Mouse (Mus musculus) layer of hippocampus, adult 8-10 months (tissue): ENCODE data around the gene Vwa3b. TPM values are rescaled to one million over a fixed set of nuclear protein-coding genes. Genes with fewer than 3 reads are reported as not detected.

Experiments used
- DNase-seq, 2 experiments: peaks; one replicate each; pipeline ENCODE4 v3.0.0; 2022; ENCODE audit warnings: low spot score in 2 of 2
- total RNA-seq, 4 experiments: library from RNA; stranded (reverse); gene quantifications; 2 replicates each; pipeline ENCODE4 v1.2.4; 2022

Gene Vwa3b
- total RNA-seq, 4 experiments from 2014 or later: 14.7 to 18.5 (median 17.7) TPM

- DNase-seq: no peak
These were observed 34.5 kb downstream of the Vwa3b start for GRCm38 (mm10) chr1:37060856-37061255.

DNA sequence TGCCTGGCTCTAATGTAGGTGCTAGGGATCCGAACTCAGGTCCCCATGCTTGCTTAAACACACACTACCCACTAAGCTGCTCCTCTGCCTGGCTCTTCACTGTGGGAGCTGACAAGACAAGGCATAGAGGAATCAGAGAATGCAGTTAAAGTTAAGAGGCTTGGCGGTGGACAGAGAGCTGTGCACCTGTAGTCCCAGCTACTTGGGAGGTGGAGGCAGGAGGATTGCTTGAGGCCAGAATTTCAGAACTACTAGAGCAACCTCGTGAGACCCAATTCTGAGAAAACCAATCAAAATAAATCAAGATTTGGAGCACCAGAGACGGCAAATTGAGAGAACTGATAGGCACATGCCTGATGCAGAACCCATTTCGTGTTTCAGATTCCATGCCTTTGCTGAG lies 36.7 kb downstream of the Vwa3b start:
- no peak for DNase-seq

DNA sequence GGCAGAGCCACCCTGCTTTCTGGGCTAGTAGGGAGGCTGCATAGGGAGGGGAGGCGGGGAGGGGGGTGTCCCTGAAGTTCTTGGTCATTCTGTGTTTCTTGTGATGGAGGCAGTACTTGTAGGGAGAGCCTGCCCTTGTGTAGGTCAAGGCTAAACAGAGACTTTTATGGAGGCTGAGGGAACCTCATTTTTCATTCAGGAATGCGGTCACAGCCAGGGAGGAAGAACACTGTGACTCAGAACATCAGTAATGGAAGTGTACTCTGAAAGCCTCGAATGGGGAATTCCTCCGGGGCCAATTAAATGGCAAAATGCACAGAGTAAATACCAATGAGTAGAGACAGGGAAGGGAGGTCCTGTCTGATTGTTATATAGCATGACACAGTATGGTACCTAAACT lies 37.4 kb downstream of the Vwa3b start:
- DNase-seq: no peak

DNA sequence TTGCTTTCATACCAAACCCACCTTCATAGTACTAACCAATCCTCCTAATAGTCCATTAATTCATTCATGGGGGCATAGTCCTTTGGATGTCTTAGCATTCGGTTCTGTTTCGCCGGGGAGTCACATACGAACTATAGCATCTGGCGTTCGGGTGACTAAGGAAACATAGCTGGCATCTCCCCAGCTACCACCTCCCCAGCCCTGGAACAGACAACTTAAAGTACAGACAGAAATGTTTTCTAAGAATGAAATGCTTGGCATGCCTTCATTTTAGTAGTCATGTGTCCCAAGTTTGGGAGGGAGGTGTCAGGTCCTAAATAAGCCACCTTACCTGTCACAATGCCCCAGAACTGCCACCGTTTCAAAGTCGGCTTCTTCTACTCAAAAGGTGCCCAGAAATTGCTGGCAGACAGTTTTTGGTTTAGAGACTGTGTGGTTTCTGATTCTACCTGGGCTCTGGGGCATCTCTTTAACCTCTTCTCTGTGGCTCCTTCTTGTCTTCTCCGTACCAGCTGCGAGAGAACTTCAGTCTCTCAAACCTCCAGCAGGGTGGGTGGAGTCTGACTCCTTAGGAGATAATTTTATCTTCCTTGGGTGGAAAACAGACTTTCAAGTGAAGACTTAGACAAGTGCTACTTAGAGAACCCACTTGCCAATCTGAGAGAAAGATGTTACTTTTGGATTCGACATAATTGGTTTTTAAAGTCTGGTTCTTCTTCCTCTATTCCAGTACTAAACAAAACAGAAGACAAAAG lies 39.4 kb downstream of the Vwa3b start:
- DNase-seq: peak in 1 of 2 experiments; percentile 19

DNA sequence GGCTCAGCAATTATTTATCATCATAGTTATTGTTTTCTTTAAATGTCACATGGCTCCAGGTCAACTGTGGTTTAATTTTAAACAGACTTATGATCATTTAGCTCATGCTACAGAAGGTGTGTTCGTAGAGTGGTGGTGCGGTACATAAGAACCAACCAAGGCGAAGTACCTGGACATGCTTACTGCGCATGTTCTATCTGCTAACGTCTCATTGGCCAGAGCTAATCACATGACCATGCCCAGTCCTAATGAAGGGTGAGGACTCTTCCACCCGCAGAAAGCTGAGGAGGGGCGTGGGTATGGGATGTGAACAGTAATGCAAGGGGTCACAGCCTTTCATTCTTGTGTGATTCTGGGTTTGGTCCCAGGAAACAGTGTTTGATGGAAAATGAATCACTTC lies 49.4 kb downstream of the Vwa3b start:
- no peak for DNase-seq

DNA sequence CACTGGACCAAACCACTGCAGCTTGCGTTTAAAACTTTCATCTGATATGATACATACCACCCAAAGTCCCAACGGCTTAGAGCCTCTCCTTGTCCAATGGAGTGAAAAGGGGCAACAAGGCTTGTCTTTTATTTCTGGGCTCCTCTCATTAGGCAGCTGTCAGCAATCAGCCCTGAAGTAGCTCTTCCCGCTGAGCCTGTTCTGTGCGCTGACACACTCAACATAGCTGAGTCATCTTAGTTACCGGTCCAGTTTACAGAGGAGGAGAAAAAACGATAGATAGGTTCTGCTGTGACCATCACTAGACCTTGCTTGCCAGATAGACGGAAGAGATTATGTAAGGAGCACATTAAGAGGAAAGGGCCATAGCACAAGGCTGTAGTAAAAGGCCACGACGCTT lies 50.9 kb downstream of the Vwa3b start:
- no peak for DNase-seq

DNA sequence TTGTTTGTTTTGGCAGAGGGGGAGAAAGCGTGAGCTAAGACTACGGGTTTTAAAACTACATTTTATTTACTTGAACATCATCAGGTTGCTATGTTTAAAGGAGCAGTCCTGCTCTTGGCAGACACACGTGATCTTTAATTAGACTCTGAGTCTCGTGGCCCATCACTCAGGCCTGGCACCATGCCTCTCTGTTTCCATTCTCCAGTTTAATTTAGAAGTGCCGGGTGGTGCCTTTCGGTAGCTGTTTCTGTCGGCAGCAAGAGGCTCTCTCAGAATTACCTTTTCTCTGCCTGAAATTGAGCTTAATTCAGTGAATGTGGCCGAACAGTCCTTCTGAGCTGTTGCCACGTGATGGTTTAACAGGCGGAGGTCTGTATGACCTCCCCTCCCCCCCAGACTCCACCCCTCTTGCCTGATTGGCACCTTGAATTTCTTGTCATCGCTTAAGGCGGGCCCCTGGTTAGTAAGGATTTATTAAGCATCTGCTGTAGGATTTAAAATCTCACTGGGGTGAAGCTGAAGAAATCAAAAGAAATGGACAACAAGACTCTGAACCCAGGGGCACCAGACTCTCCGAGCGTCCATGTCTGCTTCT lies 51.7 kb downstream of the Vwa3b start:
- peak; percentile 53 to 66 for DNase-seq

DNA sequence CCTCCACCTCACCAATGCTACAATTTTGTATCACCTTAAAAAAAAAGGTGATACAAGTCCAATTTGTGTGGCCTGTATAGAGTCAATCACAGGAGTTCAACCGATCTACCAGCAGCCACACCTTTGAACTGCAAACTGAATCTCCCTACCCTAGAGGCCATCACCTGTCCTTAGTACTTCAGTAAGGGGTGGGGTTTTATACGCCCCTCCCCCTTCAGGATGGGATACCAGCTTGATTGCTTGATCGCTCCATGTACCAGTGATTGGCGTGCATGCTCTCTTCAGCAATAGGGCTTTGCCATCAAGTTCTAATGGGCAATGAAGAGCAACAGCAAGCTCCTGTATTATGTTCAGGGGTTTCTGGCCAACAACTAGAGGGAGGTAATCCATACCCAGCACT lies 54.0 kb downstream of the Vwa3b start:
- no peak for DNase-seq

DNA sequence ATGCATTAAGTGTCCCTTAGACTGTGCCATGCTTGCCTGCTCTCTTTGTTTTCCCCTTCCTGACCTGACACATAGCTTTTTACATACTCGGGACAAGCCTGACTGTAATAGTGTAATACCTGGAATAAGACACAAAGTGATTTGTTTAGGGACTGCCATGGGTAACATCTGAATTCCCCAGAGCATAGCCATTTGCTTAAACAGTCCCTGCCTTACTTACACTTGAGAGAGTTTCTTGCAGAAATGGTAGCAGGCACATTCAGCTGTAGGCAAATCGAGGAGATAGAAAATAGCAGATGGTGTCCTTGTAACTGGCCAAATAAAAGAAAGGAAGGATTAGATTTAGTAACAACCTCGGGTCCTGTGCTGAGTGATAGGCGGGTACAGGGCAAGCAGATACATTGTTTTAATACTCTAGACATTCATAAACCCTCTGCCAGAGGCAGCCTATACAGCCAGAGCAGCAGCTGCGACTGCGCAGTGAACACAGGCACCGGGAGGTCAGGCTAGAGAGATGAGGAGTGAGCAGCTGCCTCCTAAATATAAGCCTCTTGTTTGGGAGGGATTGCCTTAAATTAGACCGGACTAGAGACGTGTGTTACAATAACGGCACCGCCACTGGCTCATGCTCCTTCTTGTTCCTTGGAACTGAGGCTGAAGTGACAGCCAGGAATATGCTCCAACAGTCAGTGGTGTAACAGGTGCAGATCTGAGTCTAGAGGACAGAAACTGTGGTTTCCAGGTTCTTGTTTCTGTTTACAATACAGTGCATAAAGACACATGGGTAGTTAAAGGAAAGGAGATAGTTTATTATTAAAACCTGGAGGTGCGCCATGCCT lies 55.2 kb downstream of the Vwa3b start:
- no peak for DNase-seq

GRCm38 (mm10) chr1:37082215-37082464 lies 55.7 kb downstream of the Vwa3b start:
- no peak for DNase-seq

DNA sequence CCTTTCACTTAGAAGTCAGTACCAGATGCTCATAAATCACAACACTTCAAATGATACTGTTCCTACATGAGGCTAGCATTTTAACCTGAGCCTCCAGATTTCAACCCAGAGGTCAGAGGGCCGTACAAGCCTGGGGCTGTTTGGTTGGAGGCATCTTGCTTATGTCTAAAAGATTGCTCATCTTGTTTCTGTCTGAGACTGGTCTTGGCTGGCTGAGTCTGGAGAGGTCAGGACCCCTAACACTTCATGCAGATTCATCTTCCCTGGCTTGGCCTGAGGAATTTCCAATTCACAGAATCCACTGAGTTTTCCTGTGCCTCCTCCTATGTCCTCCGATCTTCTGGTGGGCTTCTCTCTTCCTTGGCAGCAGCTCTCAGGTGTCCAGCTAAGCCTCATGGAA lies 57.7 kb downstream of the Vwa3b start:
- no peak for DNase-seq

- DNase-seq: no peak
These were observed 58.8 kb downstream of the Vwa3b start for GRCm38 (mm10) chr1:37085171-37085570.

GRCm38 (mm10) chr1:37089191-37089590 lies 62.8 kb downstream of the Vwa3b start:
- DNase-seq: no peak

- DNase-seq: peak; percentile 41 to 57
These were observed 71.1 kb downstream of the Vwa3b start for GRCm38 (mm10) chr1:37097382-37098093.

- DNase-seq: no peak
These were observed 71.7 kb downstream of the Vwa3b start for GRCm38 (mm10) chr1:37098094-37098555.

GRCm38 (mm10) chr1:37100361-37100760 lies 74.0 kb downstream of the Vwa3b start:
- DNase-seq: peak in 1 of 2 experiments; percentile 55

DNA sequence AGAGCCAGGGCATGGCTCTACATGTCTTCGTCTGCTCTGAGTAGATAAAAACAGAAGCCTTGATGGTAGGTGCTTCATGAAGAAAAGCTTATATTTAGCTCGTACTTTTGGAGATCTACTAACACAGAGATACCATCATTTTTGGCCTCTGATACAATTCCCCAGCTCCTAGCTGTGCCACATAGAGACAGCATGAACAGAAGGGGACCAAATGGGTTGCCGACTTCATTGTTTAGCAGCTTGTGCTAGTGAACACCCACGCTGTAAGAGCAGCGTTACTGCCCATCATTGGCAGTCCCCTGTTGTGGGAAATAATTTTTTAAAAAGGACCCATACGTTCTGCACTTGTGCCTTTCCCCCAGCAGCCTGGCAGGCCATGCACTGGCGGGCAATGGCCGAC lies 74.6 kb downstream of the Vwa3b start:
- DNase-seq: peak in 1 of 2 experiments; percentile 45

DNA sequence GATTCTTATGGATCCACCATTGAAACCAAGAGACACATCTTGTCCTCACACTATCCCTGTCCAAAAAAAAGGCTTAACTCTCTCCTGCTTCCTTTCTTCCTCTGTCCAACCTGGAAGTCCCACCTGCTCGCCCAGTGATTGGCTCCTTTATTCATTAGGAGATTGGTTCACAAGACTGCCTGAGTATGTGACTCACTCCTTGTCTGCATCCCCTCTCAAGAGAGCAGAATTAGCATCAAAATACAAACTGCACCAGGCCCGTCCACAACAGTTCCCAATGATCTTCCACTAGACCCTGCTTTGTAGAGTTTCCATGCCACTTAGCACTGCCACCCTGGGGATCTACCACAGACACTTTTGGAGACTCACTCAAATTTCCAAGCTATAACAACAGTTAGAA lies 75.3 kb downstream of the Vwa3b start:
- DNase-seq: no peak

GRCm38 (mm10) chr1:37105194-37105593 lies 78.8 kb downstream of the Vwa3b start:
- DNase-seq: no peak

DNA sequence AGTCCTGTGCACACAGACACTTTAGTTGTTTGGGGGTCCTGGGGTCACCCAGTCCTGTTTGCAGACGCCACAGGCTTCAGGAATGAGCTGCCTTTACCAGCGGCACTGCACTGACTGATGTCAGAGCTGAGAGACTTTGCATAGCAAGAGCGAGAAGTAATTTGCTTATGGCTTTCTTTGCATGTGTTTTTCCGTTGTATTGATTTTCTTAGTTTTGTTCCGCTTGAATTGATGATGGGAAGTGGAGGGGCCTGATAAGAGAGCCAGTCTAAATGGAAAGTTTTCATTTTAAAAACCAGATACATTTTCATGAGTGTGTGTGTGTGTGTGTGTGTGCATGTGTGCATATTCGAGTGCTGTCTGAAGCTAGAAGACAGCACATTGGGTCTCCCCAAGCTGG lies 87.4 kb downstream of the Vwa3b start:
- no peak for DNase-seq

GRCm38 (mm10) chr1:37115847-37116246 lies 89.5 kb downstream of the Vwa3b start:
- no peak for DNase-seq

GRCm38 (mm10) chr1:37116574-37116973 lies 90.2 kb downstream of the Vwa3b start:
- no peak for DNase-seq
